Mouse (Mus musculus): ENCODE measurements at regions not wholly inside any gene's neighbourhood (a gene's known extent, or its start where the extent isn't known, plus 50 kb on each side); places are given as distances from the start of the nearest gene placed in this dataset.

DNA sequence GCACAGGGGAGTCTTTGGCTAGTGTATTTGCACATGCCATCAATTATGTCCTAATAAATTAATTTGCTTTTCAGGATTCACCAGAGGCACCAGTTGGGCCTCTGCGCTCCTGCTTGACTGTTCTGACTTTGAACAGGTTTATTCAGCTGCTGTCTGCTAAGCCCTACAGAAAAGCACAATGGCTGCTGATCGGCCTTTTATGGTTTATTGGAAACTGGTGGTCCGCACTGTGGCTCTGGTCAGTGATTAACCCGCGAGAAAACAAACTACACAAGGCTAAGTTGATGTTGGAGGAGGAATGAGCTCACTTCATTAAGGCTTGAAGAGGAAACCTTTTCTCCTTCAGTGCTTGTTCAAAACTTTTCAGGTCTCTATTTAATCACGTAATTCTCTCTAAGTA lies 208.4 kb upstream of the Gpr101 start:
- intact Hi-C loops (cut with DNase I): no loop called here
- no peak for DNase-seq

DNA sequence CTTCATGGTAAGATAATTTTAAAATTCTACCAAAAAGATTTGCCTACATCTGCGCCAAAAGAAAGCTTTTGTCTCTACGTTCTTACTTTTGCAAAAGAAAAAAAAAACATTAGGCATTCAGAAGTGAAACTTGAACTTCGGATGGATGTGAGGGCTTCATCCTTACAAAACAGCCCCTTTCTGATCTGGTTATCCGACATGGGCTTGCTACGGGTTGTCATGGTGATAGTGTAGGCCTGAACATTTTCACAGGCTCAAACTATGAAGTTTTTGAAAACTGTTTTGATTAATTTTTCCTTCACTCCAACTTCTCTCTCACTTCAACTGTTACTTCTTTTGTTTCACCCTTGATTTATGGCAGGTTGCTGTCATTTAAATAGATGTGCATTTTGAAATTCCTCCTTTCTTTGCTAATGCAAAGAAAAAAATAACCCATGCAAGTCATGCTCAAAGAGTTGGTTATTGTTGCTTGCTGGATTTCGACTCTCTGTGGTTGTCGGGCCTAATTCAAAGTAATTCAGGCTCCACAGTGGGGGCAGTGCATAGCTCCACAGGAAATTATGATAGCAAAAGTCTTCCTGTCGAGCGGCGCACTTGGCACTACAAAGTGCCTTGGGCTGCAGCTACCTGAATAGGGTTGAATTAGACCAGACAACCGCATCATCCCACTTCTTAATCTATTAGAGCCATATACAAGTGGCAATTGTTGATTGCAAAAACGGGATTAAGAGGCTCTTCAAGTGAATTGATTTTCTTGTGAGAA lies 205.7 kb upstream of the Gpr101 start:
- intact Hi-C loops (cut with DNase I): no loop called here
- no peak for DNase-seq

DNA sequence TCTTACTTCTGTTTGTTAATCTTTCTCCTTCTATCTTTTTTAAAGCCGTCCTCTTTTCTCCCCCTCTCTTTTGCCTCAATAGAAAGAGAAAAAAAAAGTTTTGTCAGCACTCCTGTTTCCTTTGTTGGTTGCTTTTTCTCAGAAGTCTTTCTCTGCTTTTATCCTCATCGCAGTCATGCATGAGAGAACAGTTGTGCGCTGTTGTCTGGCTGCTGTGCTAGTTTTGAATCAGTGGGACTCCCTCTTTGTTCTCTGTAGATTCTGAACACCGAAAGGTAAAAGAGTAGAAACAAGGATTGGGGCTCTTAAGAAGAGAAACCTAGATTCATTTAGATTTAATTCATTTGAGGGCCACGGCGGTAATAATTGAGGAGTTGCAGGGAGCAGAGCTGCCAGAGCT lies 204.9 kb upstream of the Gpr101 start:
- intact Hi-C loops (cut with DNase I): no loop called here
- DNase-seq: no peak

DNA sequence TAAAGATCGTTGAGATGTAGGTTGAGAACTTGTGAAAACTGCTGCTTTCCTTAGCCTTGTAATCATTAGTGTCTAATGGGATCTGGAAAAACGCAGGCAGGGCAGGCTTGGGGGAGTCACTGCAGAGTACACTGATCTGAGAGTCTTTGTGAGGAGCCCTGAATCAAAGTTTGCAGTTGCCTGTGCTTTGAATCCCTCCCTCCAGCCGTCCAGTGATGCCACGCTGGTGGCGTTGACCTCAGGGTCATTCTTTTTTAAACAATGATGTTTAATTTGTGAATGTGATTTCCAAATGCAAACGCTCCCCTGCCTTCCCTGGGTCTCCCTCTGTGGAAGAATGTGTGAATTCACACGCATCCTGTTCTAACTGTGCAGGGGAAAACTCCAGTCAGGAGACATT lies 204.4 kb upstream of the Gpr101 start:
- no peak for DNase-seq
- intact Hi-C loops (cut with DNase I): no loop called here

DNA sequence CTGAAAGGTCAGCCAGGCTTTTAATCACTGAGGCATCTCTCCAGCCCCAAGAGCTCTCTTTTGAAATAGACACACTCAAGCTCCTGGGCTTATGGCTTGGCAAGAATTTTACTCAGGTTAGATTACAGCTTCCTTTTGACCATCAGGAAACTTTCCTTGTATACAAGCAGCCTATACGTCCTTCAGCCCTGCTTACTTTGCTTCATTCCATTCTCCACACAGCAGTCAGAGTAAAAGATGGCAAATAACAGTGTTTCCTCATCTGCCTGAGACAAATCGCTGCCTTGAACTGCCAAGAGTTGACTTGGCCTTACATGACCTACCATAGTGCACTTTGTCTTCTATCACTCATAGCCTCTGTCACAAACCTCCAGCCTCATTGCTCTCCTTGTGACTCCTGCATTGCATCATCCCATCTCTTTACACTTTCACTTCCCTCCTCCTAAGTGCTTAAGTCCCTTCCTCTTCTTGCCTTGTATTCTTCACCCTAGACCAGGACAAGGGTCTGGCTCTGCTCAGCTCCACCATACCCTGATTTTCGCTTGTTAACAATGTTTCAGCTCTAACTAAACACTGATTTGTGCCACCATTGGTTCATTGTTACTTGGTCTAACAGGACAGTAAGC lies 203.2 kb upstream of the Gpr101 start:
- intact Hi-C loops (cut with DNase I): no loop called here
- no peak for DNase-seq

DNA sequence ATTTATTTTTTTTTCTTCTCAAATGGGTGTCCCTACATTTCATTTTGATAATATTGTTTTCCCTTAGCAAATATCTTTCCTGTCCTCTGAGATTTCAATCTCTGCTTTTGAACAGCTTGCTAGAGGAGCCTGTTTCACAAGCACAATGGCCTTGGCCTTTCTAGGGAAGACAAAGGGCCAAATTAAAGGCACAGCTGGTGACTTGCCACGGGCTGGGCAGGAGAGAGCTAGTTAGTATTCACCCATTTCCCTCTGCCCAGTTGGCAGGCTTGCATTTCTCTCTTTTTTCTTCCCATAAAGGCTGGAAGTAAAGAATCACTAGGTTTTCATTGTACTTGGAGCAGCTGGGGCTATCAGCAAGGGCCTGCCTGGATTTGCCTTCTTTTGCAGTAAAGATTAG lies 188.9 kb upstream of the Gpr101 start:
- intact Hi-C loops (cut with DNase I): no loop called here

DNA sequence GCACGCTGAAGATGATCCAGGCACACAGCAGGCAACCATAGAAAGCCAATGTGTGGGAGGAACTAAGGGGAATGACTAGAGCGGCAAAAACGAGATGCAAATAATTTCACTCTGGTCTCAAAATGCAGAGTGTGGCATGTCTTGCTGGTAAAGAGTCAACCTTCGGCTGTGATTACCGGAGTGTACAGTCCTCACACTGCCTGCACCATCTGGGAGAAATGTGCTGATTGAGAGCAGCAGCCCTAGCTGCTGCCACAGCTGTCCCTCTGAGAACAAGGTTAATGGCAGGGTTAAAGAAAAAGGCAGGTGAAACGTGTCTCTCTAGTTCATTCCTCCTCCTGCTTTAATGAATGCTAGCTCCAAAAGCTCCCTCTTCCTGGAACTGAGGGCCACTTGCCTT lies 173.2 kb upstream of the Gpr101 start:
- DNase-seq: no peak
- intact Hi-C loops (cut with DNase I): loop anchor here (5.0 kb wide), 1 partner anchor 244 kb away; no protein-coding TSS in a partner anchor

More for the DNA sequence above, 188.9 kb upstream of the Gpr101 start:
- DNase-seq: no peak

DNA sequence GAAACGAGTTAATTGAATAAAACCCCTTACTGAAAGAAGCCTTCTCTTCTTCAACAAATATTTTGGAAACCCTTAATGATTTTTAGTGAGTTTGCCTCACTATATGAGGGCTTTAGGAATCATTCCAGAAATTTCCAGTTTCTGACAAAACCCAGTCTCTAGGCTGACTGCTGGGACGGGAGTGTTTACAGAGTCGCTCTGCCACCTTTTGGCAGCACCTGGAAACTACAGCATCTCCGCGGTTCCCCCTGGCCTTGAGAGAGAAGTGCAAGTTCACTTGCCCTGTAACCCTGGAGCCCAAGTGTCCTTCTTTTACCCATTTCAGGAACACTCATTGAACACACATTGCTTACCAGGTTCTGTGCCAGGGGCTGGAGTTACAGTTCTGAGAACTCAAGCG lies 171.4 kb upstream of the Gpr101 start:
- DNase-seq: peak; percentile 14 to 35

DNA sequence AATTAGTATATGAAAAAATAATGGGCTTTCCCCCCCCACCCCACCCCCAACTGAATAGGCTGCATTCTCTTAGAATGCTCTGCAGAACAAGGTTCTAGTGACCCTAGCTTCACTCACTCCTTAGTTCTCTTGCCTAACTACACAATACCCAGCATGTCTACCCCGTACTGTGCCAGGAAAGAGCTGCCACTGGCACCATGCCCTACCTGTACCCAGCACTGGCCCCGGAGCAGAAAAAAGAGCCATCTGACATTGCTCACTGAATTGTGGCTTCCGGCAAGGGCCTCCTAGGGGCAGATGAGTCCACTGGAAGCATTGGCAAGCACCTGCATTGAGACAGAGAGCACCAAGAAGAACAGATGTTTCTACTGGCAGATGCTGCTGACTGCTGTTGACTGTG lies 156.0 kb upstream of the Gpr101 start:
- intact Hi-C loops (cut with DNase I): no loop called here

More for the DNA sequence above, 171.4 kb upstream of the Gpr101 start:
- intact Hi-C loops (cut with DNase I): loop anchor here (5.0 kb wide), 1 partner anchor 243 kb away; no protein-coding TSS in a partner anchor

DNA sequence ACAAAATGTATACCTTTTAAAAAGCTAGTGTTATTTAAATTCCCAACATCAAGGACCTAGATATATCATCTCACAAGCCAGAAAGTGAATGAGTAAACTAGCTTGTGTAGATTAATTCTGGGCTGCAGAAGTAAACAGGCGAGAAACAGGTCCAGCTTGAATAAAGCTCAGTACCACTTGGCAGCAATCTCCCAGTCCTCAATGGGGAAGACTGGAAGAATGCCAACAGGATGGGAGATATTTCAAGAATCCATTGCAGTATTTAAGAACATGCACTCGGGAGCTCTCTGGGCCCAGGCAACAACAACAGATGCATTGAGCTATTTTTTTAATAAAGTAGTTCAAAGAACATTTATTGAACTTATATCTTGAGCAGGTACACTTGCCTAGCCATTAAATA lies 152.5 kb upstream of the Gpr101 start:
- intact Hi-C loops (cut with DNase I): no loop called here
- peak in 1 of 2 experiments; percentile 1 for DNase-seq

More for the DNA sequence above, 156.0 kb upstream of the Gpr101 start:
- DNase-seq: no peak

DNA sequence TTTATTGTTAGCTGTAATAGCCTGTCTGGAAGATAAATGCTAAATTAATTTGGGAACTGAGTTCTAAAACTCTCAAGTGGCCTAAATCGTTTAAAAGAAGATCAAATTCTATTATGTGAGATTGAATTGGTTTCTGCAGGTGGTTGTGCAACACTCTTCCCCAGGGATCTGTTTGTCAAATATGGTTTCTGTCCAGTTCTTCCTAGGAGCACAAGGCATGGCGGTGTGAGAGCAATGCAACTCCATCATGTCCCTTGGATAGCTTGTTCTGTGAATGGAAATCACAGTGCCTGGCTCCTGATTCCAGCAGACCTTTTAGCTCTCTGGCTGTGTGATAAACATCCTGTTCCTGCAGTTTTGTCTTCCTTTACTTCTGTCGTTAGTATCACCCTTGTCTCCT lies 151.9 kb upstream of the Gpr101 start:
- intact Hi-C loops (cut with DNase I): no loop called here
- no peak for DNase-seq
